Mouse (Mus musculus): Measurements from ENCODE around the gene Pcbp3.

DNA sequence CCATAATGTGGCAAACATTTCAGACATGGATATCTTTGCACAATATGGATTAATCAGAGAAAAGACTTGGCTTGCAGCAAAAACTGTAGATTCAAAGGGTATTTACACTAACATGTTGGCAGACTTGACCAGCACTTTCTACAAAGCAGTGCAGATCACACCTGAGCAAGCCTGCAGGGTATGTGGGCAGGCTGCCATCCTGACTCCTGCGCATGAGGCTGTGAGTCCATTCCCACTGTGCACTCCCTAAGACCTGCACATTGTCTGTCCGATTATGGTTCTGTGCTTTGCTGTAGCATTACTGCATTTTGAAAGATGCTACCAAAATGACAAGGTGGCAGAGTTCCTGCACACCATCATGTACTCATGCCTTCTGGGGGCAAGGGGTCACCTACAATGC, 143.3 kb downstream of the Pcbp3 start:
- TF ChIP-seq CTCF (conservative IDR thresholded peaks at IDR 0.05 in 1 of 2, IDR thresholded peaks at IDR 0.05 in 1 of 2; ENCODE audit: low read depth in 2 of 2, low read length in 2 of 2) (no peak), POLR2A (IDR thresholded peaks at IDR 0.05; ENCODE audit: low read depth, low read length) (no peak), MAFK (IDR thresholded peaks at IDR 0.05; ENCODE audit: insufficient replicate concordance, low read length) (no peak), CHD2 (IDR thresholded peaks at IDR 0.05; ENCODE audit: low read length) (no peak), MYC (IDR thresholded peaks at IDR 0.05; ENCODE audit: low read depth, low read length) (no peak), IRF4 (IDR thresholded peaks at IDR 0.05; ENCODE audit: low read depth, low read length) (no peak), EP300 (IDR thresholded peaks at IDR 0.05; ENCODE audit: low read length) (no peak), E2F4 (IDR thresholded peaks at IDR 0.05; ENCODE audit: insufficient replicate concordance, low read depth, low read length) (no peak), SIN3A (IDR thresholded peaks at IDR 0.05; ENCODE audit: low read length) (no peak), JUND (conservative IDR thresholded peaks at IDR 0.05; ENCODE audit: low read depth, low read length) (no peak), POLR2AphosphoS2 (IDR thresholded peaks at IDR 0.05; ENCODE audit: low read depth, low read length) (no peak), PAX5 (IDR thresholded peaks at IDR 0.05; ENCODE audit: low read length) (no peak), TBP (conservative IDR thresholded peaks at IDR 0.05; ENCODE audit: low read depth, low read length) (no peak)

All from CH12.LX (cell line).